Mouse (Mus musculus): Measurements from ENCODE around the gene Snapin. TPM values are rescaled to one million over a fixed set of nuclear protein-coding genes. Genes with fewer than 3 reads are reported as not detected.

Gene Snapin
- 79.6 and 89.9 TPM in 2 replicates for polyA plus RNA-seq (2014; fragmentation: Nextera tagmentation; extraction: Ambion mirVana)

GRCm38 (mm10) chr3:90490696-90491256 is at the start of gene Snapin:
Gene Snapin, minus strand, starts transcription at chr3:90491033.
- H3K4me2 ChIP-seq (ENCODE audit: low read depth, low read length): peak within 1 kb of the TSS; percentile 83
- H3K4me3 ChIP-seq (ENCODE audit: low read depth, low read length): peak within 1 kb of the TSS; percentile 67
- H3K27me3 ChIP-seq (replicated peaks; ENCODE audit: control insufficient read depth, insufficient read depth, low read length): no peaks in the 10 kb centered on the region
- WGBS: 0% methylated on average over 31 of the region's 37 CpGs
- ATAC-seq (ENCODE audit: low read depth) (peak; percentile 99), DNase-seq (ENCODE audit: low spot score) (peak; percentile 98)
- peak within 1 kb of the TSS; percentile 65 for H3K27ac ChIP-seq (replicated peaks; ENCODE audit: low read depth, low read length)
- H3K4me1 ChIP-seq (ENCODE audit: control insufficient read depth, insufficient read depth, low read length): peaks cover 6% of the 10 kb centered on the region
- H3K9ac ChIP-seq (ENCODE audit: low read depth, low read length): peak within 1 kb of the TSS; percentile 81
- H3K9me3 ChIP-seq (ENCODE audit: control insufficient read depth, low read length): no peaks in the 10 kb centered on the region
- peaks cover 40% of the 10 kb centered on the region for H3K36me3 ChIP-seq (ENCODE audit: control insufficient read depth, insufficient read depth, low read length)

- Histone ChIP-seq H3K36me3 (ENCODE audit: control insufficient read depth, insufficient read depth, low read length) (no peaks in the 10 kb centered on the region), H3K4me2 (ENCODE audit: low read depth, low read length) (peak overlapping the region; percentile 39), H3K27me3 (replicated peaks; ENCODE audit: control insufficient read depth, insufficient read depth, low read length) (no peaks in the 10 kb centered on the region), H3K27ac (replicated peaks; ENCODE audit: low read depth, low read length) (peak overlapping the region; percentile 57), H3K9ac (ENCODE audit: low read depth, low read length) (0 out of 2 replicates have a peak overlapping the region, but pooled peaks have one; percentile 39), H3K4me3 (ENCODE audit: low read depth, low read length) (peak overlapping the region; percentile 14; the same call in 1 of the 2 replicates), H3K4me1 (ENCODE audit: control insufficient read depth, insufficient read depth, low read length) (peaks cover 3% of the 10 kb centered on the region; the same call in 1 of the 2 replicates), H3K9me3 (ENCODE audit: control insufficient read depth, low read length) (no peaks in the 10 kb centered on the region)
- ATAC-seq (ENCODE audit: low read depth): peak; percentile 34; the same call in 1 of the 2 replicates
- DNase-seq (ENCODE audit: low spot score): peak; percentile 43
- WGBS: 78% methylated on average over 5 of the region's 5 CpGs
Observed at GRCm38 (mm10) chr3:90537905-90538296, 47.1 kb upstream of the Snapin start.

- H3K4me1 ChIP-seq (ENCODE audit: control insufficient read depth, insufficient read depth, low read length): peaks cover 3% of the 10 kb centered on the region; the same call in 1 of the 2 replicates
- no peaks in the 10 kb centered on the region for H3K27me3 ChIP-seq (replicated peaks; ENCODE audit: control insufficient read depth, insufficient read depth, low read length)
- no peaks in the 10 kb centered on the region for H3K36me3 ChIP-seq (ENCODE audit: control insufficient read depth, insufficient read depth, low read length)
- WGBS: 33% methylated on average over 10 of the region's 10 CpGs
- H3K9me3 ChIP-seq (ENCODE audit: control insufficient read depth, low read length): no peaks in the 10 kb centered on the region
- peak within 1 kb of the TSS; percentile 14; the same call in 1 of the 2 replicates for H3K4me3 ChIP-seq (ENCODE audit: low read depth, low read length)
- ATAC-seq (ENCODE audit: low read depth) (peak; percentile 85; the same call in 1 of the 2 replicates), DNase-seq (ENCODE audit: low spot score) (peak; percentile 77)
- peak within 1 kb of the TSS; percentile 39 for H3K4me2 ChIP-seq (ENCODE audit: low read depth, low read length)
- peak within 1 kb of the TSS; percentile 39; the same call in 1 of the 2 replicates for H3K9ac ChIP-seq (ENCODE audit: low read depth, low read length)
- H3K27ac ChIP-seq (replicated peaks; ENCODE audit: low read depth, low read length): peak within 1 kb of the TSS; percentile 57
Observed at GRCm38 (mm10) chr3:90537141-90537904, 46.5 kb upstream of the Snapin start, which contains the start of gene S100a16. Gene S100a16, plus strand, starts transcription at chr3:90537254.

- no peaks in the 10 kb centered on the region for H3K36me3 ChIP-seq (ENCODE audit: control insufficient read depth, insufficient read depth, low read length)
- H3K27ac ChIP-seq (replicated peaks; ENCODE audit: low read depth, low read length): no peak overlapping the region
- ATAC-seq (ENCODE audit: low read depth): no peak
- no peak for DNase-seq (ENCODE audit: low spot score)
- H3K9me3 ChIP-seq (ENCODE audit: control insufficient read depth, low read length): no peaks in the 10 kb centered on the region
- 66% methylated on average over 1 of the region's 1 CpGs for WGBS
- no peak overlapping the region for H3K4me2 ChIP-seq (ENCODE audit: low read depth, low read length)
- no peaks in the 10 kb centered on the region for H3K27me3 ChIP-seq (replicated peaks; ENCODE audit: control insufficient read depth, insufficient read depth, low read length)
- H3K4me3 ChIP-seq (ENCODE audit: low read depth, low read length): no peak overlapping the region
- H3K4me1 ChIP-seq (ENCODE audit: control insufficient read depth, insufficient read depth, low read length): no peaks in the 10 kb centered on the region
- no peak overlapping the region for H3K9ac ChIP-seq (ENCODE audit: low read depth, low read length)
Observed at GRCm38 (mm10) chr3:90535446-90535845, 44.6 kb upstream of the Snapin start.

- Histone ChIP-seq H3K27ac (replicated peaks; ENCODE audit: low read depth, low read length) (no peak overlapping the region), H3K4me3 (ENCODE audit: low read depth, low read length) (no peak overlapping the region), H3K27me3 (replicated peaks; ENCODE audit: control insufficient read depth, insufficient read depth, low read length) (no peaks in the 10 kb centered on the region), H3K4me2 (ENCODE audit: low read depth, low read length) (no peak overlapping the region), H3K9ac (ENCODE audit: low read depth, low read length) (no peak overlapping the region), H3K36me3 (ENCODE audit: control insufficient read depth, insufficient read depth, low read length) (no peaks in the 10 kb centered on the region), H3K4me1 (ENCODE audit: control insufficient read depth, insufficient read depth, low read length) (no peaks in the 10 kb centered on the region), H3K9me3 (ENCODE audit: control insufficient read depth, low read length) (no peaks in the 10 kb centered on the region)
- ATAC-seq (ENCODE audit: low read depth) (no peak), DNase-seq (ENCODE audit: low spot score) (peak; percentile 39)
- WGBS: 54% methylated on average over 5 of the region's 5 CpGs
Observed at GRCm38 (mm10) chr3:90531713-90532112, 40.9 kb upstream of the Snapin start.

GRCm38 (mm10) chr3:90527291-90527873 is 36.5 kb upstream of the Snapin start:
- H3K27ac ChIP-seq (replicated peaks; ENCODE audit: low read depth, low read length): no peak overlapping the region; the same call in 1 of the 2 replicates
- H3K27me3 ChIP-seq (replicated peaks; ENCODE audit: control insufficient read depth, insufficient read depth, low read length): no peaks in the 10 kb centered on the region
- H3K4me1 ChIP-seq (ENCODE audit: control insufficient read depth, insufficient read depth, low read length): no peaks in the 10 kb centered on the region
- H3K9ac ChIP-seq (ENCODE audit: low read depth, low read length): no peak overlapping the region
- WGBS: 85% methylated on average over 7 of the region's 7 CpGs
- peak overlapping the region; percentile 13; the same call in 1 of the 2 replicates for H3K4me2 ChIP-seq (ENCODE audit: low read depth, low read length)
- H3K36me3 ChIP-seq (ENCODE audit: control insufficient read depth, insufficient read depth, low read length): no peaks in the 10 kb centered on the region
- ATAC-seq (ENCODE audit: low read depth): no peak
- H3K9me3 ChIP-seq (ENCODE audit: control insufficient read depth, low read length): no peaks in the 10 kb centered on the region
- H3K4me3 ChIP-seq (ENCODE audit: low read depth, low read length): 0 out of 2 replicates have a peak overlapping the region, but pooled peaks have one; percentile 12
- DNase-seq (ENCODE audit: low spot score): no peak

- Histone ChIP-seq H3K9me3 (ENCODE audit: control insufficient read depth, low read length) (no peaks in the 10 kb centered on the region), H3K4me2 (ENCODE audit: low read depth, low read length) (peak within 1 kb of the TSS; percentile 13; the same call in 1 of the 2 replicates), H3K27ac (replicated peaks; ENCODE audit: low read depth, low read length) (peak within 1 kb of the TSS; percentile 13), H3K36me3 (ENCODE audit: control insufficient read depth, insufficient read depth, low read length) (no peaks in the 10 kb centered on the region), H3K4me3 (ENCODE audit: low read depth, low read length) (0 out of 2 replicates have a peak within 1 kb of the TSS, but pooled peaks have one; percentile 12), H3K4me1 (ENCODE audit: control insufficient read depth, insufficient read depth, low read length) (no peaks in the 10 kb centered on the region), H3K9ac (ENCODE audit: low read depth, low read length) (no peak within 1 kb of the TSS), H3K27me3 (replicated peaks; ENCODE audit: control insufficient read depth, insufficient read depth, low read length) (no peaks in the 10 kb centered on the region)
- 61% methylated on average over 5 of the region's 5 CpGs for WGBS
- peak; percentile 83 for DNase-seq (ENCODE audit: low spot score)
- ATAC-seq (ENCODE audit: low read depth): peak; percentile 92
Observed at GRCm38 (mm10) chr3:90526580-90526979, 35.7 kb upstream of the Snapin start, which contains the start of gene S100a14. Gene S100a14, plus strand, starts transcription at chr3:90526856.

- no peaks in the 10 kb centered on the region for H3K36me3 ChIP-seq (ENCODE audit: control insufficient read depth, insufficient read depth, low read length)
- DNase-seq (ENCODE audit: low spot score): no peak
- no peak overlapping the region for H3K4me3 ChIP-seq (ENCODE audit: low read depth, low read length)
- WGBS: 62% methylated on average over 1 of the region's 2 CpGs
- H3K27me3 ChIP-seq (replicated peaks; ENCODE audit: control insufficient read depth, insufficient read depth, low read length): no peaks in the 10 kb centered on the region
- no peak overlapping the region for H3K4me2 ChIP-seq (ENCODE audit: low read depth, low read length)
- peak overlapping the region; percentile 13; the same call in 1 of the 2 replicates for H3K27ac ChIP-seq (replicated peaks; ENCODE audit: low read depth, low read length)
- peak; percentile 30 for ATAC-seq (ENCODE audit: low read depth)
- no peaks in the 10 kb centered on the region for H3K4me1 ChIP-seq (ENCODE audit: control insufficient read depth, insufficient read depth, low read length)
- H3K9me3 ChIP-seq (ENCODE audit: control insufficient read depth, low read length): no peaks in the 10 kb centered on the region
- no peak overlapping the region for H3K9ac ChIP-seq (ENCODE audit: low read depth, low read length)
Observed at GRCm38 (mm10) chr3:90526076-90526475, 35.2 kb upstream of the Snapin start.
